Mouse (Mus musculus) lung, adult 2 months (tissue): ENCODE measurements at regions not wholly inside any gene's neighbourhood (a gene's known extent, or its start where the extent isn't known, plus 50 kb on each side); places are given as distances from the start of the nearest gene placed in this dataset.
A peak's percentile ranks its signal among the peaks of the same experiment; 100 is the strongest.

Source experiments
- CTCF ChIP-seq: fragments of 200-500 bp; IDR thresholded peaks from 2 replicates; pipeline ENCODE4 v1.5.1; 2011; ENCODE audit warnings: mild to moderate bottlenecking, low read length, control low read depth; ENCODE audit not compliant: insufficient read depth
- POLR2A ChIP-seq: fragments of 200-500 bp; IDR thresholded peaks from 2 replicates; pipeline ENCODE4 v1.6.1; 2011; ENCODE audit warnings: low read depth, mild to moderate bottlenecking, control low read depth, low read length, borderline replicate concordance; ENCODE audit errors: extremely low read depth

DNA sequence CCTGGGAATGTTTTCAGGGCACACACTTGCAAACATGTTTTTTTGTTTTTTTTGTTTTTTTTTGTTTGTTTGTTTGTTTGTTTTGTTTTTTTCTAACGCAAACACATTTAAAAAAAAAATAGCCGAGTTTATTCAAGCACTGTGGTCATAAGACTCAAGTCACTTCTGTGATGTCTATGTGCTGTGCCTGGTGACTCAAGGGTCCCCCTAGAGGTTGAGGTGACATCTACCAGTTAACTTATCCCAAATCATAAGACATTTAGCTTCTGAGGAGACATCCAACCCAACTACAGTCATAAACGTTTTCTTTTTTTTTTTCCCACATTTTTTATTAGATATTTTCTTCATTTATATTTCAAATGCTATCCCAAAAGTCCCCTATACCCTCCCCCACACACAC is 281.2 kb upstream of the Rgma start:
- no peak for TF ChIP-seq POLR2A
- peak; percentile 26; the same call in 1 of the 2 replicates for TF ChIP-seq CTCF
